Mouse (Mus musculus): Measurements from ENCODE around the gene Fbxw19.
"Not testable (repeated sequence)": the region's sequence is repeated elsewhere in the genome, so short reads cannot be mapped to it uniquely, and the experiment has no call there.

Fbxw19 gene

DNA sequence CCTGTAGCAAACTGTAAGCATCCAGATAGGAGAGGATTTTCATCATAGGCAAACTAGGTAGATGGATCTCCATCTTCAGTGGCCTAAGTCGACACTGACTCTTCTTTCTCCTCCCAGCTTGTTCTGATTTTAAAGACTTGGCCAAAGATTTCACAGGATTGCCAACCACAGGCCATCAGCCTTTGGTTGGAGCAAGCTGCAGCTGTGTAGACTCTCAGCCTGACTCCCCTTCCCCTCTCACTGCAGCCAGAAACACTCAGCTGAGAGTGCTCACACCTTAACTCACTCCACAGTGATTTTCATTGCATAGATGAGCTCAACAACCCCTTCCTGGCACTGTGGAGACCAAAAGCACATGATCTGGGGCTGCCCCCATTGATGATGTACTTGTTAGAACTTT lies at the start of gene Fbxw19:
Gene Fbxw19, minus strand, starts transcription at position 101 of the 400 bp plus-strand sequence.
- not testable (repeated sequence) for ATAC-seq (ENCODE audit: low TSS enrichment)

- ATAC-seq (ENCODE audit: low TSS enrichment), result no peak
Measured at GRCm38 (mm10) chr9:109523385-109524064, 27.9 kb upstream of the Fbxw19 start.

- no peak for ATAC-seq (ENCODE audit: low TSS enrichment)
Measured at GRCm38 (mm10) chr9:109449040-109449439, 46.6 kb downstream of the Fbxw19 start, which contains the start of gene Fbxw16. TSS of gene Fbxw16 (minus strand) at chr9:109449140.

DNA sequence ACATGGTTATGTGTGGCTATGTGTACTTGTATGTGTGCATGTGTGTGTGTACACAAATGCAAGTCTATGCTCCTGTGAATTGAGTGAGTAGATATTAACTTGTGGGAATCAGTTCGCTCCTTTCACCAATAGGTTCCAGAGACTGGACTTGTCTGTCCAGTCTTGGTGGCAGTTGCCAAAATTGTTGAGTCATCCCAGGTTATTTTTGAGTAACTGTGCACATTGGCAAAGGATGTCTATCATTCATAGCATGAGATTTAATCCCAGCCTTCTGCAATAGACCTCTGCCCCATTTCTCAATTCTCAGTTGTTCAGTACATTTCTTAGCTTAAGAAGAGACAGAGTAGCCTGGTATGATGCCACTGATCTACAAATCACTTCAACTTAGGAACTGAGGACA lies 62.7 kb downstream of the Fbxw19 start:
- ATAC-seq (ENCODE audit: low TSS enrichment), result no peak
